Mouse (Mus musculus) cerebellum, adult 2 months (tissue): ENCODE measurements around the gene Cacnb4. TPM values are rescaled to one million over a fixed set of nuclear protein-coding genes. Genes with fewer than 3 reads are reported as not detected.
A peak's percentile ranks its signal among the peaks of the same experiment; 100 is the strongest.

Experiments used
- DNase-seq, 2 experiments: peaks; one replicate each; pipeline ENCODE4 v3.0.0; 2021
- H3K27ac ChIP-seq: fragments of 200-500 bp; 2 replicates; pipeline ENCODE4 v1.5.1; 2012; ENCODE audit warnings: low read length, control low read depth, inconsistent platforms; ENCODE audit not compliant: insufficient read depth
- H3K27me3 ChIP-seq: fragments of 200-500 bp; 2 replicates; pipeline ENCODE4 v1.6.1; 2012; ENCODE audit warnings: inconsistent platforms, mild to moderate bottlenecking, low read length, moderate library complexity; ENCODE audit not compliant: control insufficient read depth, insufficient read depth
- H3K4me1 ChIP-seq: fragments of 200-500 bp; 2 replicates; pipeline ENCODE4 v1.6.1; 2011; ENCODE audit warnings: low read length; ENCODE audit not compliant: control insufficient read depth, insufficient read depth
- H3K4me3 ChIP-seq: fragments of 200-500 bp; replicated peaks from 2 replicates; pipeline ENCODE3; 2011; ENCODE audit warnings: mild to moderate bottlenecking, low read depth, low read length, control low read depth; ENCODE audit not compliant: insufficient read depth
- CTCF ChIP-seq: fragments of 200-500 bp; IDR thresholded peaks from 2 replicates; pipeline ENCODE4 v1.5.1; 2011; ENCODE audit warnings: low read depth, mild to moderate bottlenecking, control low read depth, low read length, moderate library complexity, borderline replicate concordance; ENCODE audit not compliant: insufficient read depth
- POLR2A ChIP-seq: fragments of 200-500 bp; IDR thresholded peaks from 2 replicates; pipeline ENCODE4 v1.6.1; 2011; ENCODE audit warnings: low read length, control low read depth, borderline replicate concordance; ENCODE audit not compliant: insufficient read depth
- WGBS: fragments of 180-500 bp; shearing (Covaris S2); methylation state at CpG from one replicate; pipeline ENCODE4 v1.1.7; 2018; 5-methylcytosine and 5-hydroxymethylcytosine counted together
- polyA plus RNA-seq: library from polyadenylated mRNA; depleted of rRNA; stranded (reverse); fragments of >200 nt; gene quantifications from 2 replicates; pipeline ENCODE4 v1.2.3, GENCODE M21; 2012

The Cacnb4 gene
- polyA plus RNA-seq, 1 experiment: 64.7 TPM

- Histone ChIP-seq H3K4me3 (no peak overlapping the region), H3K27ac (no peak overlapping the region), H3K4me1 (no peaks in the 10 kb centered on the region), H3K27me3 (no peaks in the 10 kb centered on the region)
- TF ChIP-seq CTCF: no peak
- no peak for TF ChIP-seq POLR2A
- WGBS: 88% methylated on average over 11 of the region's 11 CpGs
- no peak for DNase-seq
Measured at GRCm38 (mm10) chr2:52701368-52702036, 24.9 kb upstream of the Cacnb4 start.

GRCm38 (mm10) chr2:52700352-52700751 lies 23.7 kb upstream of the Cacnb4 start:
- WGBS: 67% methylated on average over 5 of the region's 5 CpGs
- no peak for TF ChIP-seq POLR2A
- no peak for TF ChIP-seq CTCF
- Histone ChIP-seq H3K4me3 (no peak overlapping the region), H3K27ac (no peak overlapping the region), H3K27me3 (no peaks in the 10 kb centered on the region), H3K4me1 (no peaks in the 10 kb centered on the region)
- DNase-seq: no peak

GRCm38 (mm10) chr2:52694604-52695003 lies 18.0 kb upstream of the Cacnb4 start:
- 87% methylated on average over 6 of the region's 6 CpGs for WGBS
- H3K4me1 ChIP-seq: no peaks in the 10 kb centered on the region
- no peak for TF ChIP-seq POLR2A
- no peak for TF ChIP-seq CTCF
- no peaks in the 10 kb centered on the region for H3K27me3 ChIP-seq
- H3K27ac ChIP-seq: no peak overlapping the region
- DNase-seq: no peak
- no peak overlapping the region for H3K4me3 ChIP-seq

GRCm38 (mm10) chr2:52691745-52692144 lies 15.1 kb upstream of the Cacnb4 start:
- WGBS: 88% methylated on average over 4 of the region's 4 CpGs
- H3K27me3 ChIP-seq: no peaks in the 10 kb centered on the region
- no peak for DNase-seq
- no peaks in the 10 kb centered on the region for H3K4me1 ChIP-seq
- H3K27ac ChIP-seq: no peak overlapping the region
- H3K4me3 ChIP-seq: no peak overlapping the region
- peak; percentile 31; the same call in 1 of the 2 replicates for TF ChIP-seq CTCF
- no peak for TF ChIP-seq POLR2A

GRCm38 (mm10) chr2:52686601-52687000 lies 10.0 kb upstream of the Cacnb4 start:
- 90% methylated on average over 6 of the region's 6 CpGs for WGBS
- DNase-seq: no peak
- Histone ChIP-seq H3K4me1 (no peaks in the 10 kb centered on the region), H3K27ac (no peak overlapping the region), H3K4me3 (no peak overlapping the region), H3K27me3 (no peaks in the 10 kb centered on the region)
- TF ChIP-seq POLR2A: no peak

GRCm38 (mm10) chr2:52677589-52677988 lies 958 bp upstream of the Cacnb4 start:
- 67% methylated on average over 4 of the region's 4 CpGs for WGBS
- TF ChIP-seq POLR2A (no peak), CTCF (no peak)
- no peak for DNase-seq

GRCm38 (mm10) chr2:52676913-52677303 lies 277 bp upstream of the Cacnb4 start:
- Histone ChIP-seq H3K27me3 (no peaks in the 10 kb centered on the region), H3K27ac (no peak overlapping the region), H3K4me3 (peak overlapping the region; percentile 97), H3K4me1 (peaks cover 6% of the 10 kb centered on the region; the same call in 1 of the 2 replicates)
- peak; percentile 38 to 44 for DNase-seq
- no peak for TF ChIP-seq CTCF
- no peak for TF ChIP-seq POLR2A
- 11% methylated on average over 6 of the region's 6 CpGs for WGBS

More at GRCm38 (mm10) chr2:52677589-52677988, 958 bp upstream of the Cacnb4 start:
- H3K4me3 ChIP-seq: no peak overlapping the region
- H3K4me1 ChIP-seq: peaks cover 1% of the 10 kb centered on the region; the same call in 1 of the 2 replicates
- H3K27ac ChIP-seq: no peak overlapping the region
- no peaks in the 10 kb centered on the region for H3K27me3 ChIP-seq

GRCm38 (mm10) chr2:52675278-52675987 lies 1.2 kb downstream of the Cacnb4 start:
- peak; percentile 57 to 69 for DNase-seq
- WGBS: under 1% methylated on average over 40 of the region's 42 CpGs
- Histone ChIP-seq H3K27ac (peak overlapping the region; percentile 71), H3K4me1 (peaks cover 9% of the 10 kb centered on the region; the same call in 1 of the 2 replicates), H3K27me3 (no peaks in the 10 kb centered on the region), H3K4me3 (peak overlapping the region; percentile 97)
- TF ChIP-seq POLR2A (no peak), CTCF (no peak)
